Mouse (Mus musculus): Measurements from ENCODE around the gene Nvl. TPM values are rescaled to one million over a fixed set of nuclear protein-coding genes. Genes with fewer than 3 reads are reported as not detected.

Gene Nvl
- total RNA-seq, 4 experiments from 2014 or later = 25.5 to 29.4 (median 27.0) TPM

DNA sequence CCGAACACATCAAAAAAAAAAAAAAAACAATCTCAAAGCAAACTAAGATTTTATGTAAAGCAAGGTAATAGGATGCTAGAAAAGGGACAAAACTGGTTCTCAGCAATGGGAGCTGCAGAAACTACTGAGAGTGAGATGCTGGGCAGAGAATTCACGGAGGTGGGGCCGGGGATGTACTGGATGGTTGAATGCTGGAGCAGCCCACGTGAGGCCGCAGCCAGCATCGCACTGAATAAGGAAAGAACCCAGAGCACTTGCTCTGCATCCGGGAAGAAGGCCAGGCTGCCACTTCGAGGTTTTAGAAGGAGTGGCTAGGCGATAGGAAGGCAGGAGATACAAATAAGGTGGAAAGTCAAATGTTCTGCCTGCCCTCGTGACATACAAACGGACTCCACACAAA, 74.3 kb downstream of the Nvl start:
- peak in 1 of 2 experiments; percentile 17 for DNase-seq (ENCODE audit: low spot score in 2 of 2)

DNA sequence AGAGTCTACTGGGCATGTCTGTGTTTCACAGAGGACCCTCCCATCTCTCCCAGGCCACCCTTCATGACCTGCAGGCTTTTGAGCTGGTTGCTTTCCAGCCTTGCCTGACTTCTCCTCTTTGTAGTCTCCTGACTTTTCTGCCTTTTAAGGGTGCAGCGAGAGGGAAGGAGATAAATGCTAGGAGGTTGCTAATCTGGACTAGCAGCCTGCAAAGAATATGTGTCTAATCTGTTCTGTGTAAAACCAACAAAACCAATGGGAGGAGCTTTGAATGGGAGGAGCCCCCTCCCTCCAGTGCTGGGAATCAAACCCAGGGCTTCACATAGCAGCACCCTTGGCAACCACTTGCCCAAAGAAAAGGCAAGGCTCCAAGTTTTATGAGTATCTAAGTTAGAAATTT, 75.7 kb downstream of the Nvl start:
- DNase-seq (ENCODE audit: low spot score in 2 of 2) = no peak

DNA sequence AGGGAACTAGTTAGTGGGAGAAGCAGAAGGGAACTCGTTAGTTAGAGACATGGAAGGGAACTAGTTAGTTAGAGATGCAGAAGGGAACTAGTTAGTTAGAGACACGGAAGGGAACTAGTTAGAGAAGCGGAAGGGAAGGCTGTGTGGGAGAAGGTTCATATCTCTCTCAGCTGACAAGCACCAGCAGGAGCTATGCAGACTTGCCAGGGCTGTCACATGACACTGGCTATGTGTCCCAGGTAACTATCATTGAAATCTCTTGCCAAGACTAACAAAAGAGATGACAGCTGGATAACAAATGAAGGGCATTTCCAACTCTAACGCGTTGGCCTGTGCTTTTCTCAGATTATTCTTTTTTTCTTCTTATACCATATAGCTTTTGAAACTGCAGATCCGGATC, 79.4 kb downstream of the Nvl start:
- DNase-seq (ENCODE audit: low spot score in 2 of 2) = no peak

DNA sequence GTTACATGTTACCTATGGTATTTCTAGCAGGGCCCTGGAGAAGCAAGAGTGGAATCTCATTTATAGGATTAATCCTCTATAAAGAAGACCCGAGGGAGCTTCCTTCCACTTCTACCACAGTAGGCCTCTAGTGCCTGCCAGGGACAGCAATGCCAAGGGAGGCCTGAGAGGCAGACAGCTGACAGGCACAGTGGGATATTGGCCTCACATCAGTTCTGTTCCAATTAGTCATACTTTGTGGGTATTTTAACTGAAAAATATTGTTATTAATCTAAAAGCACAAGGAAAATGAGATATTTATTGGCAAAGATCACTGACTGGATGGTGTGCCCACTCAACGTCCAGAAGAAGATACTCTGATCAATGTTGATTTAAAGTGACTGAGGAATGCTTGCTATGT, 80.0 kb downstream of the Nvl start:
- DNase-seq (ENCODE audit: low spot score in 2 of 2) = no peak

DNA sequence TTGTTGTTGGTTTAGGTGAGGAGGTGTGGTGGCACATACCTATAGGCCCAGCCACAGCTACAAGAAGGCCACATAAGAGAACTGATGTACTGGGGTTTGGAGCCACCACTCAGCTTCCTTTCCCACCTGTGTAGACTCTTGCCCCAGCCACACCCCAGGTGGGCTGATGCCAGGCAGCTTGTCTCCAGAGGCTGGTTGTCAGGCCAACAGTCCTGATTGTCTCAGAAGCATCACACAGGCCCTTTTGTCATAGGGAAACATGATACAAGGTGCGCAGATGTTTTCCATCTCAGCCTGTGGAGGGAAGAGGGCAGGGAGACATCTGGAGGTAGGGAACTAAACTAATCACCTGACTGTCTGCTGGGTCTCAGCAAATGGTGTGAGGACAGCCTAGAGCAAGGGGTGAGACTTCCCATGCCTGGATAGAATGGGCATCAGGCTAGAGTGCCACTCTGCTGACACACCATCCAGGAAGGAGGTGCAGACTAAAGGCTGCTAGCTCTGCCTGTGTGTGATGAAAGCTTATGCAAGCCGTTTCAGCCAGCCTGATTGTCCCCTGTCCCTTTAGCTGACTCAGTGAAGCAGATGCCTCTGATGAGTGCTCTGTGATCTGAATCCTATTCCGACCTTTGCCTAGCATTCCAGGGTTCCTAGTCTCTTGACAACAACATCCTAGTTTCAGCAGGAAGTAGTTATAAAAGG, 82.1 kb downstream of the Nvl start:
- DNase-seq (ENCODE audit: low spot score in 2 of 2) = no peak

DNA sequence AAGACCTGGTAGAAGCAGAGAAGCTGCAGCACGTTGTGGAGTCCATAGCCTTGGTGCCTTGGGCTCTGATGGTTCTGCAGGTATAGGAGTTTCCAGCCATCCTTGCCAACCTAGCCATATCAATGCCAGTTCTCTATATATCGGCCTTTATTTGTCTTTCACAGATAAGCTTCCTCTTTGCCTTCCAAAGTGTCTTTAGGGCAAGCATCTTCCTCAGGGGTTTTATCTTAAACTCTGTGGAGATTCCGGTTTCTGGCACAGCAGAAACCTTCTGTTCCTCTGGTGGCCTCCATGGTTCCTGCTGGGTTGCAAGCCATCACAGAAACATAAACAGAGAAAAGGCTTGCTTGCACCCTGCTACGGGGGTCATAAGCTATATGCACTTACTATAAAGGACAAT, 91.1 kb downstream of the Nvl start:
- no peak for DNase-seq (ENCODE audit: low spot score in 2 of 2)

DNA sequence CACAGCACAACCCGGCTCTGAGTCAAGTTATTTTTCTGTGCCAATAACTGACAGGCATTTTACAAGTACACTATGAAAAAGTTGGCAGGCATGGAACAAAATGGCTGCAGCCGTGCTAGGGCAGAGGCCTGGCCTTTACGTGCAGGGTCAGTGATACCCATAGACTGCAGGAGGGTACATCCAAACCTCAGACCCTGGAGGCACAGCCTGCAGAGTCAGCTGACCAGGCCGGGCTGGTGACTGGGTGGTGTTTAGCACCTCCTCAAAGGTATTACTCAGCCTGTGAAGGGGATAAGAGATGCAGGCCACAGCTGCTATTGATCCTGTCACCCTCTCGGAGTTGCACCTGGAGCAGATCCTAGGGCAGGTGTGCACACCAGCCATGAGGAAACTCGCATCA, 93.1 kb downstream of the Nvl start, which contains the start of gene 9130409I23Rik:
9130409I23Rik (plus strand) TSS at position 301 of the 400 bp plus-strand sequence.
- DNase-seq (ENCODE audit: low spot score in 2 of 2) = no peak

DNA sequence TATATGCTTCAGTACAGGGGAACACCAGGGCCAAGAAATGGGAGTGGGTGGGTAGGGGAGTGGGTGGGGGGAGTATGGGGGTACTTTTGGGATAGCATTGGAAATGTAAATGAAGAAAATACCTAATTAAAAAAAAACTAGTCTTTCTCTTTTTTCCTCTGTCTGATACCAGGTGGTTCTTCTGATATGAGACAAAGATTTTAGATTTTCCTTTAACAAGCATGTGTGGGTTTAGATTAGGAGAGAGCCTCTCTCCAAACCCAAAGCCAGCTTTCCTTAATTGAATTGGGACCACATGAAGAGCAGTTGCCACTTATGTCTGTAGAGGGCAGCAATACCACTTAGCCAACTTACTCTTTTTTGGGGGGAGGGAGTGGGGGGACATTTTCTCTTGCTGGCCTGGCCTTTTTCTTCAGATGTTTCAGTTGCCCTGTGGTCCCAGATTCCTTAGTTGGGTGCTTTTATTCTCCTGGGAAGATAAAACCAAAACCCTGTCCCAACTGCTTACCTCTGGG, 94.6 kb downstream of the Nvl start:
- DNase-seq (ENCODE audit: low spot score in 2 of 2) = no peak

DNA sequence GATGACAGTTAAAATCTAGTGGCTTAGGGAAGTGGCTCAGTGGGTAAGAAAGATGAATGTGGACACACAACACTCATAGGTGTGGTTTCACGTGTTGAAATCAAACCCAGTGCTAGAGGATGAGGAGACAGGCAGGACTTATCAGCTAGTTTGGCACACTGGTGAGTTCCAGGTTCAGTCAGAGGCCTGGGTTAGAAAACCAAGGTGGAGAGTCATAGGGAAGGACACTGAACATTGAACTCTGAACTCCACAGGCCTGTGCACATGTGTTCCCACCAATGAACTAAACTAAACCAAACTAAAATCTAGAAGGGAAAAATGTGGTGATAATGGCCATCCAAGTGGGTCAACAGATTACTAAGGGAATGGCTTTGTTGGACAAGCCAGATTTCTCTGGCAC, 96.5 kb downstream of the Nvl start:
- no peak for DNase-seq (ENCODE audit: low spot score in 2 of 2)

DNA sequence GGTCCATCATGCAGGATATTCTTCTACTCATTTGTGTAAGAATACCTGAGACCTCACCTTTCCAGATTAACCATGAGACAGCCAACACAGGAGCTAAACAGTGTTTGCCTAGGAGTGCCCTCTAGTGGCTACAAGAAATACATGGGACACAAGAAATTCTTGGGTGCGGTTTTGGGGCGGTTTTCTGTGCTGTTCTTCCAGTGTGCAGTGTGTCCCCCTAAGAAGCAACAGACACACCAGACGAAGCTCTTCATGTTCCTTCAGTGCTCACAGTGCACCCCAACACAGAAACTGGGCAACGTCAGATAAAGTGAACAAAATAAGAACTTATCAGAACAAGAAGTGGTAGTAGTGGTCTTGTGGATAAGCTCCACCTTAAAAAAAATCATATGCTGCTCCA, 104.4 kb downstream of the Nvl start:
- no peak for DNase-seq (ENCODE audit: low spot score in 2 of 2)

DNA sequence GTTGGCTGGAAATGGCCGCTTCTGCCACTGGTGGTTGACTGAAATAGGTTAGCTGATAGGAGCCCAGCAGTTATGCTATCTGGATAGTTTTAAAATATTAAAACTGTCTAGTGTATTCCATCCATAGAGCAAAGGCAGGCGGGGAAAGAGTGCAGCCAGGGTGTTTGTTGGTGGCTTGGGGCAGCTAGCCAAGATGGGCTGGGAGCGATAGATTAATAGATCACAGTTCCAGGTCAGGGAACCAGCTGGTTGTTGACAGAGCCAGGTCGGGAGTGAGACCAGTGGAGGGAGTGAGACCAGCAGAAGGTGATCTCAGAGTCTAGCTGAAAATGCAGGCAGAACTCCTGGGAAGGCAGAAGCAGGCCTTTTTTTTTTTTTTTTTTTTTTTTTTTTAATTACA, 106.4 kb downstream of the Nvl start:
- DNase-seq (ENCODE audit: low spot score in 2 of 2) = no peak

Other genes with a start within 250 kb of the Nvl start
- gene Pycr2, start 239.9 kb downstream of the Nvl start, total RNA-seq (2022) = 10 to 100 TPM; 26.3 to 29.3 (median 28.5) TPM
- gene Lefty1, start 209.2 kb downstream of the Nvl start, total RNA-seq (2022) = under 1 TPM; 0.22 to 0.70 (median 0.49) TPM
- 10 to 100 TPM; 26.8 to 31.9 (median 30.4) TPM for gene Tmem63a, start 201.9 kb downstream of the Nvl start, total RNA-seq (2022)
- 10 to 100 TPM; 36.8 to 45.6 (median 41.1) TPM for gene Ephx1, start 123.3 kb downstream of the Nvl start, total RNA-seq (2022)
- not detected for gene 9130409I23Rik, start 93.0 kb downstream of the Nvl start, total RNA-seq (2022)
- 10 to 100 TPM; 27.7 to 37.0 (median 29.8) TPM for gene Cnih4, start 489 bp upstream of the Nvl start, total RNA-seq (2022)
- 100 to 1,000 TPM in 1 of 4 experiments, 10 to 100 TPM in 3; 93.7 to 102 (median 95.1) TPM for gene Wdr26, start 67.8 kb upstream of the Nvl start, total RNA-seq (2022)
- 10 to 100 TPM; 63.1 to 64.6 (median 64.1) TPM for gene Cnih3, start 208.4 kb upstream of the Nvl start, total RNA-seq (2022)